Mouse (Mus musculus): ENCODE results near the gene Timm10. TPM values are rescaled to one million over a fixed set of nuclear protein-coding genes. Genes with fewer than 3 reads are reported as not detected.

Timm10 gene
- total RNA-seq, 2 experiments from 2014 or later: 59.7 to 63.5 TPM

DNA sequence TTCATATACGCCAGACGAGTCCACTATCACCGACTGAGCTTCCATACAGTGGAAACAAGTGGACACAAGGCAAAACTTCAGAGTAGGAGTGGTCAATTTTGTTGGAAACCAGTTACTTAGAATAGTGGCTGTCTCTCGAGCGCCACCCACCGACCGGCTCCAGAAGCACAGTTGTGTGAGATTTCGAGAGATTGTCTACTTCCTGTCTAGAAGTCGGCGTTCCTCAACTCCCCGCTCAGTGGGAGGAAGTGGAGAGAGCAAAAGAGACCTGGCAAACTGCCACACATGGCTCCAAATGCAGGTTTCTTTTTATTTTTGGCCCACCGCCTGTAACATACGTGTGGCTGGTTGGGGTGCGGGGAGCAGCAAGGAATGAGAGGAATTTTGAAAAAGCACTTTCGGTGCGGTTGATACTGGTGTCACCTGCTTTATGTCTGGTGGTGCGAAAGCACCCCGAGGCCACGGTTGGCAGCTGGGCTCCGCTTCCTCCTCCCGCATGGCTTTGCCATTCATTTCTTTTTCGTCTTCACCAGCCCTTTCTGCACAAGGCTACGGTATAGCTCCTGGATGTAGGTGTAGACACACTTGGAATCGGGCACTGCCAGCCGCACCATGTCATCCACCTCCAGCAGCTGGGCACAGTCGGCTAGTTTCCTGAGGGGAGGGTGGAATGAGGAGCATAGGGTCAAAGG lies 15.8 kb upstream of the Timm10 start:
- intact Hi-C loops (cut with DNase I): loop anchor here (10.0 kb wide), 1 partner anchor 356 kb away; no protein-coding TSS in a partner anchor
- DNase-seq (ENCODE audit: low spot score in 2 of 2): peak; percentile 88 to 98

DNA sequence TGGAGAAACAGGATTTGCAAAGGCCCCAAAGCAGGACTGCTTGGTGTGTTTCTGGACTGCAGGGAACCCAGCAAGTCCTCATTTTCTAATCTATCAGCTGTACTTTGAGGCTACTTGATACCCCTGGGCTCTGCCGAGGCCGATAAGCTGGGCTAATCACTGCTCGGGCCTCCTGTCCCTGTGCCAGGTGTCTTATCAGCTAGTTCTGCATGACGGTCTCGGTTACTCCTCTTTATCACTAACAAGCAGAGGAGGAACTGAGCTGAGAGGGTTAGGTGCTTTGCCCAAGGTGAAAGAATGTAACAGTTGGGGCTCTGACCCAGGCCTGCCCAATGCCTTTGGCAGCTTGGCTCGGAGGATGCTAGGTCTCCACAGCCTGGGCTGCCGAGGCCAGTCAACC lies 14.9 kb upstream of the Timm10 start:
- intact Hi-C loops (cut with DNase I): loop anchor here (10.0 kb wide), 1 partner anchor 357 kb away; no protein-coding TSS in a partner anchor

DNA sequence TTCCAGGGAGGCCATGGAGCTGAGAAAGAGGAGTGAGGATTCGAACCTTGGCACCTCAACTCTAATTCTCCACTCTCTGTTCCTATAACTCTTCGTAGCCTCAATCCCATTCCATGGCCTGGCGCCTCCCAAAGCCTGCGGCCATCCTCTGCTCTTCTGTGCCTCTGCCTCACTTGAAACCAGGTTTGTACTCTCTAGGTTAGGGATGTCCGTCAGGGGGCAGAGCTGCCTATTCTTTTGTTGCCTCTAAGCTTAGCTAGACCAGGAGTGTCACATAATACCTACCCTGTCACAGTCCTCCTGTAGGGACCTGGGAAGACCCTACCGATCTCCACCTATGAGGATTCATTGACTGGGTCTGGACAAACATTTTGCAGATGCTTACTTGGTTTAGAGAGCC lies 14.1 kb upstream of the Timm10 start:
- intact Hi-C loops (cut with DNase I): loop anchor here (10.0 kb wide), 1 partner anchor 358 kb away; no protein-coding TSS in a partner anchor
- no peak for DNase-seq (ENCODE audit: low spot score in 2 of 2)

More for the DNA sequence above, 14.9 kb upstream of the Timm10 start:
- DNase-seq (ENCODE audit: low spot score in 2 of 2): no peak

DNA sequence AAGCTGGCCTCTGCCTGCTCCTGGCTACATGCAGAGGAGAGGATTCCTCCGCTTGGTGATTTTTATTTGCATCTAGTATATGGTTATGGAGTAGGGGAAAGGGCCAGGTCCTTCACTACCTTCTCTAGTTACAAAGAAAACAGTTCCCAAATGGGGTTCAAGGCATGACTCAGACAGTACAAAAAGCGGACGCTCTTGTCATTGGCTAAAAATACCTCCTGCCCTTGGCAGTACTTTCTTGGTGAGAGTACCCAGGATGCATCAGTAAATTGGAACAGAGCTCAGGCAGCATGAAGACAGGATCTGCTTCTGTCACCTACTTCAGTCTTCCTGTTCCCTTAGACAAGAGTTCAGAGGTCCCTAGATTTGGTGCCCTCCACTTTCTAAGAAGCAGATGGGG lies 6.9 kb upstream of the Timm10 start:
- DNase-seq (ENCODE audit: low spot score in 2 of 2): peak; percentile 30 to 73
- intact Hi-C loops (cut with DNase I): loop anchor here (10.0 kb wide), 1 partner anchor 365 kb away; no protein-coding TSS in a partner anchor

DNA sequence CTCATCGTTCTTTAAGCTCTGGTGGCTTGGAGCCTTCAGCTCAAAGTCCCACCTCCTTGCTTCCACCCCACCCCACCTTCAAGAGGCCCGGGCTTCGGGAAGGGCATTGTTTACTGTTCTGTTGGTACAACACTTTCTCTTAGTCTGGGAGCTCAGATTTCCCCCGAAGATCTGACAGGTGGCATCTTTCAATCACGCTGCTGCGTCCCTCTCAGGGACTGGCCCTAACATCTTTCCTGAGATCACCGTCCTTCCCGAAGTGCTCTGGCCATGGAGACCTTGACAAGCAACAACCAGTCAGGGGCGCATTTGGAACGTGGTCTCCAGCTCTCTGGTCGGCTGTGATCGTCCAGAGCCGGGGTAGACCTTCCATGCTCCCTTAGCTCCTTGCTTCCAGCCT lies 4.2 kb upstream of the Timm10 start, which contains the start of gene Smtnl1:
Gene Smtnl1, minus strand, starts transcription at position 101 of the 400 bp plus-strand sequence.
- intact Hi-C loops (cut with DNase I): no loop called here

DNA sequence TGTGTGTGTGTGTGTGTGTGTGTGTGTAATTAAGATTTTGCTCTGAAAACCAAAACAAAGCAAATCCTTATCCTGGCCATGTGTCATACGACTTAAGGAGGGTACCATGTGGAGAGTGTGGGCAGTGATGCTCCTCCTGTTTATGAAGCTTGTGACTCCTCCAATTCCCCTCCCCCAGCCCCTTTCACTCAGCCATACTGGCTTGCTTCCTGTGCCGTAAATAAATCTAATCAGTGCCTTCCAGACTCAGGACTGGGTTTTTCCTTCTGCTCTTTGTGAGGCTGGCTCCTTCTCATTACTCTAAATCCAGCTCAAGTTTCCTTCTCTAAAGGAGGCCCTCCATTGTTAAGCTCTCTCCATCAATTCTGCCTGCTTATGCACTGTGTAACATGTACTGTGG lies 3.6 kb upstream of the Timm10 start:
- peak in 1 of 2 experiments; percentile 46 for DNase-seq (ENCODE audit: low spot score in 2 of 2)
- intact Hi-C loops (cut with DNase I): no loop called here

More for the DNA sequence above, 4.2 kb upstream of the Timm10 start, which contains the start of gene Smtnl1:
- no peak for DNase-seq (ENCODE audit: low spot score in 2 of 2)

DNA sequence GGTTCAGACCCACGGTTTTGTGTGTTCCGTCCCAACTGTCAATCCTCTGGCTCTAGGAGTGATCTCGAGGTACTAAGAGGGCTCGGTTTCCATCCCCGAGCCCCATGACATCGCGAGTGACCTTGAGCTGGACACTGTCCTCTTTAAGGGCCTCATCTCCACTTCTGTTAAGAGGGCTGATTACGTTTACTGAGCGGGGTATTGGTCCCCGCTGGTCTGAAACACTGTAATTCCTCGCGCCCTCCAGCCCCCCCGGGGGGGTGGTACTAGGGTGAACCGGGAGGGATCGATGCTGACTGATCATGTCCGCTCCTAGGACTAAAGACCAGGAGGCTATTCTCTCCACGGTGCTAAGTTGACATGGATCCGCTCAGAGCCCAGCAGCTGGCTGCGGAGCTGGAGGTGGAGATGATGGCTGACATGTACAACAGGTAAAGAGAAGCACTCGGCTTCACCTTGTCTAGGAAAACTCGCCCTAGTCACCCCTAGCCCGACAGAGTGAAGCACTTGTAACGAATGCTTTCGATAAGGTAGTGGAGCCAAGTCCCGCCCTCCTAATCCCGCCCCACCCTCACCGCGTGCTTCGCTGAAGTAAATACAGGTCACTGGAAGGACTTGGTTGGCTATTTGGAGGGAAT lies 605 bp downstream of the Timm10 start:
- no peak for DNase-seq (ENCODE audit: low spot score in 2 of 2)

DNA sequence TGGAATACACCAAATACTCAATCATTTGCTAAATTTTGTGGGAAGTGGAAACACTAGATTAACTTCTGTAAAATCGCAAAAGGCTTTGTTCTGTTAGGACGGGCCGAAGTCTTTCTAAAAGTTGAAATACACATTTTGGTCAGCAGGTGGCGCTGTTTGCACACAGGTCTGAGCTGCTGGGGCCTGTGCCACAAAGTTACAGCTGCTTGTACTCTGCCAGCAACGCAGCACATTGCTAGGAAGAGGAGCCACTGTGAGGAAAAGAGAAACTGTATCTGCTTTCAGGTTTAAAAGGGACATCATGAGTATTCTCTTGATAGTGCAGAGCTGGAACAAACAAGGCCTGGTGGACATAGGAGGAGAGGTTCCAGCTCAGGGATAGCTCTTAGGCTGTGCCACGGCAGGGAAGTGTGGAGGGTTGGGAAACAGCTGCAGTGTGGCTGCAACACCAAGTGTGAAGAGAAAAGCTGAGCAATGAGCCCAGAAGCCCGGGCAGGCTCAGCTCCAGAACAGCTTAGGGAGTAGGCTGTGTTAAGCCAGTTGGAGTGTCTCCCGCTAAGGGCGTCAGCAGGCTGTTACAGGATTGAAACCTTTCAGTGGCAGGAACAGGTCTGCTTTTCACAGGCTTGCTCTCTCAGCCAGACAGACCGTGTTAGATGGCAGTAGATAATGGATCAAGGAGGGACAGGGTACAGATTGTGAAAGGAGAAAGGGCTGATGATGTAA lies 5.0 kb downstream of the Timm10 start:
- DNase-seq (ENCODE audit: low spot score in 2 of 2): peak; percentile 93 to 94
- intact Hi-C loops (cut with DNase I): loop anchor here (1.0 to 2.0 kb wide), 2 partner anchors 23 to 58 kb away; no protein-coding TSS in a partner anchor

More for the DNA sequence above, 605 bp downstream of the Timm10 start:
- intact Hi-C loops (cut with DNase I): loop anchor here (2.0 kb wide), 1 partner anchor 209 kb away; the partner anchor contains the start of genes P2rx3 and Ssrp1

DNA sequence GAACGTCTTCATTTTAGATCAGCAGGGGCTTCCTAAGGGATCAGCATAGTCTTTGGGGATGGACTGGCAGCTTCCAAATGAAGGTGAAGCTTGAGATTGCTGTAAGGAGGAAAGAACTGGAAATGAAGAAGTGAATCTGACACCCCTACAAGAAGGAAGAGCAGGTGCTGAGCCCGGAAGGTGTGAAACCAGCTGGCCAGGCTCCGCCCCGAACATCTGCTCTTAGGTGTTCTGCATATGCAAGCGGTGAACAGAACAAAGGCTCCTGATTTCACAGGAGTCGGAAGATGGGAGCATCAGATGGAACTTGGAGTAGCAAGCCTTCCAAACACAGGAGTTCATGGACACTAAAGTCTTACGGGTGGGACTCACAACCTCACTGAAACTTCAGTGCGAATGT lies 10.3 kb downstream of the Timm10 start:
- intact Hi-C loops (cut with DNase I): no loop called here
- DNase-seq (ENCODE audit: low spot score in 2 of 2): no peak

DNA sequence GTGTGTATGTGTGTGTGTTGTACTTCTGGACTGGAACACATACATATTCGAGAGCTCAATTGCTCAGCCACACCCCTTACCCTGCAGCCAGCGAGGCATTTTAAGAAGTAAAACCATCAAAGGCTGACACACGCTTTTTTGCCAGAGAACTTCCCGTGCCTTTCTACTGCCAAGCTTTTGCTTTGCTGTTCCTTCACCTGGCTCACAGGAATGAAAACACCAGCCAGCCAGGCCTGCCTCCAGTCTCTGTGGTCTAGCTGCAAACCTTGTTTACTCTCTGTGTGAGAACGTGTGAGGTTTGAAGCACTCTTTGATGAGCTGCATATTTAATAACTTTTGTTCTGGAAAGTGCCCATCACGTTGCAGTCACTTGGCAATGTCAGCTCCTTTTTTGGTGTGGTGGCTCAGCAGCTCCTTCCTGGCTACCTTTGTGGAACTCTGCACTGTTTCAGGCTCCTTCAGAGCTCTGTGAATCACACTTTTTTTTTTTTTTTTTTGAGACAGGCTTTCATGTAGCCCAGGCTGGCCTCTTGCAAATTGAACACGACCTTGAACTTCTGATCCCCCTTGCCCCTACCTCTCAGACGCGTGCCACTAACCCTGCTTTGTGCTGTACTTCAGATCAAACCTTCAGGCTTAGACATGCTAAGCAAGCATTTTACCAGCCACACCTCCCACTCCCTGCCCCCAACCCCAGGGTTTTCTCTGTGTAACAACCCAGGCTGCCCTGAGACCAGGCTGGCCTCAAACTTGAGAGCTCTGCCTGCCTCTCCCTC lies 11.2 kb downstream of the Timm10 start:
- no peak for DNase-seq (ENCODE audit: low spot score in 2 of 2)
- intact Hi-C loops (cut with DNase I): no loop called here

DNA sequence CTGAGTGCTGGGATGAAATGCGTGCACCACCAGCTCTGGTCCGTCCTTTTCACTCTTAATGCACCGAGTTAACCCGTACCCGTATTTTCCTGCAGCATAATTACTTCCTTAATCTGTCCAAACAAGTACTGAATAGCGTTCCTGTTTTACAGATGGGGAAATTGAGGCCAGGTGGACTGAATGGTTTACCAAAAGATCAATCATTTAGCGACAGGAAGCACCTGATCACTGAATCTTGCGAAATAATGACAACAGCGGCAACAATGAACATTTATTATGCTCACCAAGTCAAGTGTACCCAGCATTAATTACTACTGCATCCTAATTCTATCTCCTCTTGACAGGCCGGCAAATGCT lies 11.8 kb downstream of the Timm10 start, which contains the start of gene Slc43a1:
Gene Slc43a1, plus strand, starts transcription at position 258 of the 357 bp plus-strand sequence.
- DNase-seq (ENCODE audit: low spot score in 2 of 2): no peak
- intact Hi-C loops (cut with DNase I): no loop called here

DNA sequence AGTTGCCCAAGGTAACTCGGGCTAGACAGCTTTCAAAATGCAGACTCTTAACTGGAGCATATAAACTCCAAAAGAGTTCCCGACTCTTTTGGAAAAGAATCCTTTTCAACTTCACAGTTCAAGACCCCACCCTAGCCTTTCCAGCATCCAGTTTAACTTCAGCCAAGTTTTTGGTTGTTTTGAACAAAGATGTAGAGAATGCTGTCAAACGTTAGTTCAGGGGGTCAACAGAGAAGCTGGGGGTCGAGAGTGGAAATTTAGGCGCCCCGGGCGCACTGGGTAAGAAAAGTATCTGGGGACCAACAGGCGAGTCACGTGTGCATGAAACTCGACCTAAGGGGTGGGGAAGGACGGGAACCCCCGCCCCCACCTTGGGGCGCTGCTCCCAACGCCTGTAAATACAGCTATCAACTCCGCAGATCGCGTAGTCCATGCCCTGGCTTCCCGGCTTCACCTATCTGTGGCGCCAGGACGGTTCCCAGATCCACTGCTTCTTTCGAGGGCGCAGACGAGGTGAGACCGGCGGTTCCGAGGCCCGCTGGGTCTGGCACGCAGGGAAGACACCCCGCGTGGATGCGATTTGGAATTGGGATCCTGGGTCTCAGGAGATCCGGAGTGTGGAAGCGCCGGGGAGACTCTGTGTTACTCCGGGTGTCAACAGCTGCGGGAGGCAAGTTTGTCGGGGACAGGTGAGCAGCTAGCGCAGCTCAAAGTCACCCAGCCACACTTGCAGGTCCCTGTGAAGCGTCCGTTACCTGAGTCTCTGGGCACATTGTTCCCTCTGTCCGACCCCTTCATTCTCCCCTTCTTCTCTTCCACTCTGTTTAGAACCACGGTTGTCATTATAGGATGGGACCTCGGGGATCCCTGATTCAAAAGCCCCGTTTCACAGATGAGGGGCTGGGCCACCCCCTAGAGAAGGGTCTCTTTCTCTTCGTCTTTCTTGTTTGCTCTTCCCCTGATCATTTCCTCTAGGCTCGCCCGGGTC lies 12.5 kb downstream of the Timm10 start:
- intact Hi-C loops (cut with DNase I): no loop called here
- DNase-seq (ENCODE audit: low spot score in 2 of 2): no peak

DNA sequence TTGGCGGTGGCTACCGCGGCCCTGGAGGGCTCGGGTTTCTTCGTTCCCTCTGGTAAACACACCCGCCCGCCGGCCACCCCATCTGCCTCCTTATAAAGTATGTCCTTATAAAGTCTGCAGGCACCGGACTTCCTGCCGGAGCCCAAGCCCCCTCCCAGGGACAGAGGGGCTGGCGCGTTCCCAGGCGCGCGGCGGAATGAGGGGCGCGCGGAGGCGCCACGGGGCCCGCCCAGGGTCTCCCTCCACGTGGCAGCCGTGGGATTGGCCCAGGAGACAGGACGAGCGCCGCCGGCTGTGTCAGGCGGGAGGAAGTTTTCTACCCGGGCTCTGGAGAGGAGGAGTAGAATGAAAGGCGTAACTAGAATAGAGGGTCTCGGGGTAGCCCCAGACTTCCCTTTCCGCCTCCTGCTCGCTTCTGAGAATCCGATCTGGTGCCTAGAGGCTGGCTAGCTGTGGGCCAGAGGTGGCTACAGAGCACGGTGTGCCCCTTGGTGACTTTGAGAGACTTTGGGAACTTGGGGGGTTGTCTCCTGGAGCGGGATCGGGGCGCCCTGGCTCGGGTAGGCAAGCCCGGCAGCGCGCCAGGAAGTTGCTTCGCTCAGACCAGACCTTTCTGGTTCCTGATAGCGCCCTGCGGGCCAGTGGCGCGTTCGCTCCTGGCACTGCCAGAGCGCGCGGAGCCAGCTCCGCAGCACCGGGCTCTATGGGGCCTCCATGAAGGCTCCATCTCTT lies 13.4 kb downstream of the Timm10 start:
- intact Hi-C loops (cut with DNase I): no loop called here
- DNase-seq (ENCODE audit: low spot score in 2 of 2): peak in 1 of 2 experiments; percentile 15

DNA sequence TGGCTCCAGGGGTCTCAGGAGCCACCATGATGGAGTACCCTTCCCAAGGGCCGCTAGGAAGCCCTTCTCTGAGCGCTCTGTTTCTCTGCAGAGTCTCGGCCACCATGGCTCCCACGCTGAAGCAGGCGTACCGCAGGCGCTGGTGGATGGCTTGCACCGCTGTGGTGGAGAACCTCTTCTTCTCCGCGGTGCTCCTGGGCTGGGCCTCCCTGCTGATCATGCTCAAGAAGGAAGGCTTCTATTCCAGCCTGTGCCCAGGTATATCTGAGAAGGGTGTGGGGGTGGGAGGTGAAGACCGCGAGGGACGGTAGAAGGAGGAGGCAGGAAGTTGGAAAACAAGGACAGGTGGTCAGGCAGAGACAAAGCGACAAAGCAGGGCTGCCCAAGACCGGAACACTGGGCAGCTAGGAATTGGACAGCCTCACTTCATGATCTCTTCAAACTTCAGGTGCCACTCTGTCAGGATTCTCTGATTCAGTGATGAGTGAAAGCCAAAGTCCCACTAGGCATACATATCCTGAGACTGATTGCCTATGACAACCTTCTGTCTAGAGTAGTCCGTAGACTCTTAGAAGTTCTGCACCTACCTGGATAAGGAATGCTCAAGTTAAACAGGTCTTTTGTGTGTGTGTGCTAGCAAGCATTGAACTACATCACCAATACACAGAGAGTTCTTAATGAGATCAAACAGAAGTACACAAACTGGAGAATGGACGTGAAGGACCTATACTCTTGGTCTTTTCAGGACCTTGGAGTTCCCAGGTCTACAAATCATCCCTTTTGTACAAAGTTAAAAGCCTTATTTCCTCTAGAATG lies 14.2 kb downstream of the Timm10 start:
- no peak for DNase-seq (ENCODE audit: low spot score in 2 of 2)
- intact Hi-C loops (cut with DNase I): no loop called here

DNA sequence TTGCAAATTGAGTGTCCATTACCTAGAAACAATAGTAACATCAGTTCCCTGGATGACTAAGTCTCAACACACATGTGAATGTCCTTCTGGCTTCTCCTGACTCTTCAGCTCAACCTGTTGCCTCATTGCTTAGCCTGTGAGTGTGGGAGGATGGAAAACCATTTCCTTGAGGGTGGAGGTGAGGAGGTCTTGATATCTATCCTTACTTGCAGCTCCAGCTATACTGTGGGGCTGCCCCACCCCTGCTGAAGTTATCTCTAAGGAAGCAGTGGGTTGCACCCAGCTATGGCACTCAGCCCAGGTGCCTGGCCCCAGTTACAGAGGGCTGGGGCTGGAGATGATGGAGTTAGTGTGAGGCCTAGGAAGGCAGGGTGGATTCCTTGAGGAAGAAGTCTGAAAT lies 15.1 kb downstream of the Timm10 start:
- intact Hi-C loops (cut with DNase I): no loop called here

DNA sequence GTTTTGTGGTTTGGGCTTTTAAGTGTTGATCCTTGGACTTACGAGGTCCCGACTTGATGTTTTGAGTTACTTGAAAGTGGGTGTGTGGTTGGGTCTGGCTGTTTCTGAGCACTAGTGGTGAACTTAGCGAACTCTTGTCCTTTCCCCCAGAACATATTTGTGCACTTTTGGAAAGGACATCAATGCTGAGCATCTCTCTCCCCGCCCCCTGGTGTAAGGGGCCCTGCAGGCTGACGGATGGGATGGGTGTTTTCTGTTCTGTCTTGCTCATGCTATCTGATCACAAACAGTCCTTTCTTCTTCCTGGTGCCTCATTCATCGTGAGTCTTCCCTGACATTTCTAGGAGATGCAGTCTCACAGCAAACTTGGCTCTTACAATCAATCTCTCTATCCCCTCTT lies 16.9 kb downstream of the Timm10 start:
- DNase-seq (ENCODE audit: low spot score in 2 of 2): no peak
- intact Hi-C loops (cut with DNase I): no loop called here

More for the DNA sequence above, 15.1 kb downstream of the Timm10 start:
- no peak for DNase-seq (ENCODE audit: low spot score in 2 of 2)

DNA sequence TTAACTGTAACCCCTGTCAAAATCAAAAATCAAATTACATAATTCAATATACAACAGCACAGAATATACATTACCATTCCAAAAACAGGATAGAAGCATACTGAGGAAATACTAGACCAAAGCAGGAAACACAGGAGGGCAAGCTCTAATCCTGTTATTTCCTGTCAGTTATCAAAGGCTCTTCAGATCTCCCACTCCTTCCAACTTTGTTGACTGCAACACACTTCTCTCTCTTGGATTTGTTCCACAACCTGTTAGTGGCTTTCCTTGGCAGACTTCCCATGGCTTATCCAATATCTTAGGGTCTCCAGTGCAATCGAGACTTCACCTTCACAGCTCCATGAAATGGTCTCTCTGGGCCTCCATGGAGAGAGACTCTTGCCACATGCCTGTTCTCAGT lies 18.4 kb downstream of the Timm10 start:
- no peak for DNase-seq (ENCODE audit: low spot score in 2 of 2)
- intact Hi-C loops (cut with DNase I): no loop called here
